Mouse (Mus musculus): Measurements from ENCODE around the gene Lrrc8e. TPM values are rescaled to one million over a fixed set of nuclear protein-coding genes. Genes with fewer than 3 reads are reported as not detected.

Lrrc8e gene
- polyA plus RNA-seq, 1 experiment from 2014 or later = 0.97 TPM

- H3K9ac ChIP-seq (ENCODE audit: low read depth, low read length) = no peak overlapping the region
- peaks cover 24% of the 10 kb centered on the region for H3K27me3 ChIP-seq (replicated peaks; ENCODE audit: control insufficient read depth, insufficient read depth, low read length)
- peaks cover 31% of the 10 kb centered on the region for H3K36me3 ChIP-seq (ENCODE audit: control insufficient read depth, insufficient read depth, low read length)
- WGBS = 65% methylated on average over 2 of the region's 2 CpGs
- no peak overlapping the region for H3K4me2 ChIP-seq (ENCODE audit: low read depth, low read length)
- DNase-seq (ENCODE audit: low spot score) (no peak), ATAC-seq (ENCODE audit: low read depth) (no peak; the same call in 1 of the 2 replicates)
- H3K4me3 ChIP-seq (ENCODE audit: low read depth, low read length) = no peak overlapping the region
- H3K4me1 ChIP-seq (ENCODE audit: control insufficient read depth, insufficient read depth, low read length) = no peaks in the 10 kb centered on the region
- H3K27ac ChIP-seq (replicated peaks; ENCODE audit: low read depth, low read length) = no peak overlapping the region
- no peaks in the 10 kb centered on the region for H3K9me3 ChIP-seq (ENCODE audit: control insufficient read depth, low read length)
Measured at GRCm38 (mm10) chr8:4201321-4201720, 25.3 kb upstream of the Lrrc8e start.

- Histone ChIP-seq H3K36me3 (ENCODE audit: control insufficient read depth, insufficient read depth, low read length) (peaks cover 26% of the 10 kb centered on the region), H3K27ac (replicated peaks; ENCODE audit: low read depth, low read length) (no peak overlapping the region), H3K4me1 (ENCODE audit: control insufficient read depth, insufficient read depth, low read length) (no peaks in the 10 kb centered on the region), H3K27me3 (replicated peaks; ENCODE audit: control insufficient read depth, insufficient read depth, low read length) (peaks cover 34% of the 10 kb centered on the region), H3K4me2 (ENCODE audit: low read depth, low read length) (0 out of 2 replicates have a peak overlapping the region, but pooled peaks have one; percentile 26), H3K4me3 (ENCODE audit: low read depth, low read length) (no peak overlapping the region), H3K9ac (ENCODE audit: low read depth, low read length) (0 out of 2 replicates have a peak overlapping the region, but pooled peaks have one; percentile 26), H3K9me3 (ENCODE audit: control insufficient read depth, low read length) (no peaks in the 10 kb centered on the region)
- WGBS = 36% methylated on average over 35 of the region's 38 CpGs
- ATAC-seq (ENCODE audit: low read depth) (no peak), DNase-seq (ENCODE audit: low spot score) (no peak)
Measured at GRCm38 (mm10) chr8:4205246-4206123, 21.1 kb upstream of the Lrrc8e start.

GRCm38 (mm10) chr8:4206182-4207015 lies 20.2 kb upstream of the Lrrc8e start:
- no peak for DNase-seq (ENCODE audit: low spot score)
- 16% methylated on average over 31 of the region's 44 CpGs for WGBS
- Histone ChIP-seq H3K4me2 (ENCODE audit: low read depth, low read length) (peak overlapping the region; percentile 26), H3K4me3 (ENCODE audit: low read depth, low read length) (no peak overlapping the region), H3K27me3 (replicated peaks; ENCODE audit: control insufficient read depth, insufficient read depth, low read length) (peaks cover 34% of the 10 kb centered on the region), H3K4me1 (ENCODE audit: control insufficient read depth, insufficient read depth, low read length) (no peaks in the 10 kb centered on the region), H3K27ac (replicated peaks; ENCODE audit: low read depth, low read length) (no peak overlapping the region), H3K9ac (ENCODE audit: low read depth, low read length) (peak overlapping the region; percentile 30; the same call in 1 of the 2 replicates), H3K9me3 (ENCODE audit: control insufficient read depth, low read length) (no peaks in the 10 kb centered on the region), H3K36me3 (ENCODE audit: control insufficient read depth, insufficient read depth, low read length) (peaks cover 26% of the 10 kb centered on the region)
- ATAC-seq (ENCODE audit: low read depth) = peak; percentile 31

GRCm38 (mm10) chr8:4207016-4207350 lies 19.6 kb upstream of the Lrrc8e start:
- 78% methylated on average over 2 of the region's 2 CpGs for WGBS
- H3K27me3 ChIP-seq (replicated peaks; ENCODE audit: control insufficient read depth, insufficient read depth, low read length) = peaks cover 34% of the 10 kb centered on the region
- H3K4me3 ChIP-seq (ENCODE audit: low read depth, low read length) = no peak overlapping the region
- ATAC-seq (ENCODE audit: low read depth) = peak; percentile 4; the same call in 1 of the 2 replicates
- H3K9me3 ChIP-seq (ENCODE audit: control insufficient read depth, low read length) = no peaks in the 10 kb centered on the region
- DNase-seq (ENCODE audit: low spot score) = no peak
- no peaks in the 10 kb centered on the region for H3K4me1 ChIP-seq (ENCODE audit: control insufficient read depth, insufficient read depth, low read length)
- H3K36me3 ChIP-seq (ENCODE audit: control insufficient read depth, insufficient read depth, low read length) = peaks cover 26% of the 10 kb centered on the region
- H3K4me2 ChIP-seq (ENCODE audit: low read depth, low read length) = no peak overlapping the region
- H3K9ac ChIP-seq (ENCODE audit: low read depth, low read length) = 0 out of 2 replicates have a peak overlapping the region, but pooled peaks have one; percentile 30
- no peak overlapping the region for H3K27ac ChIP-seq (replicated peaks; ENCODE audit: low read depth, low read length)

GRCm38 (mm10) chr8:4211097-4211496 lies 15.5 kb upstream of the Lrrc8e start:
- Histone ChIP-seq H3K9me3 (ENCODE audit: control insufficient read depth, low read length) (no peaks in the 10 kb centered on the region), H3K4me2 (ENCODE audit: low read depth, low read length) (no peak overlapping the region), H3K27me3 (replicated peaks; ENCODE audit: control insufficient read depth, insufficient read depth, low read length) (peaks cover 33% of the 10 kb centered on the region), H3K36me3 (ENCODE audit: control insufficient read depth, insufficient read depth, low read length) (peaks cover 12% of the 10 kb centered on the region; the same call in 1 of the 2 replicates), H3K4me1 (ENCODE audit: control insufficient read depth, insufficient read depth, low read length) (peaks cover 18% of the 10 kb centered on the region), H3K27ac (replicated peaks; ENCODE audit: low read depth, low read length) (no peak overlapping the region), H3K4me3 (ENCODE audit: low read depth, low read length) (no peak overlapping the region), H3K9ac (ENCODE audit: low read depth, low read length) (no peak overlapping the region)
- WGBS = 75% methylated on average over 6 of the region's 6 CpGs
- ATAC-seq (ENCODE audit: low read depth) (no peak), DNase-seq (ENCODE audit: low spot score) (no peak)

- no peak overlapping the region; the same call in 1 of the 2 replicates for H3K27ac ChIP-seq (replicated peaks; ENCODE audit: low read depth, low read length)
- WGBS = 1% methylated on average over 24 of the region's 25 CpGs
- DNase-seq (ENCODE audit: low spot score) = no peak
Measured at GRCm38 (mm10) chr8:4212809-4213209, 13.8 kb upstream of the Lrrc8e start.

GRCm38 (mm10) chr8:4213210-4214005 lies 13.2 kb upstream of the Lrrc8e start:
- peak overlapping the region; percentile 46 for H3K4me3 ChIP-seq (ENCODE audit: low read depth, low read length)
- WGBS = 3% methylated on average over 18 of the region's 18 CpGs
- H3K27me3 ChIP-seq (replicated peaks; ENCODE audit: control insufficient read depth, insufficient read depth, low read length) = peaks cover 44% of the 10 kb centered on the region
- H3K27ac ChIP-seq (replicated peaks; ENCODE audit: low read depth, low read length) = peak overlapping the region; percentile 7; the same call in 1 of the 2 replicates
- ATAC-seq (ENCODE audit: low read depth) (peak; percentile 62), DNase-seq (ENCODE audit: low spot score) (peak; percentile 70)
- H3K9me3 ChIP-seq (ENCODE audit: control insufficient read depth, low read length) = no peaks in the 10 kb centered on the region
- H3K4me2 ChIP-seq (ENCODE audit: low read depth, low read length) = peak overlapping the region; percentile 87
- peaks cover 12% of the 10 kb centered on the region; the same call in 1 of the 2 replicates for H3K36me3 ChIP-seq (ENCODE audit: control insufficient read depth, insufficient read depth, low read length)
- peaks cover 18% of the 10 kb centered on the region for H3K4me1 ChIP-seq (ENCODE audit: control insufficient read depth, insufficient read depth, low read length)
- peak overlapping the region; percentile 66 for H3K9ac ChIP-seq (ENCODE audit: low read depth, low read length)

More at GRCm38 (mm10) chr8:4212809-4213209, 13.8 kb upstream of the Lrrc8e start:
- H3K4me3 ChIP-seq (ENCODE audit: low read depth, low read length) = peak overlapping the region; percentile 46
- ATAC-seq (ENCODE audit: low read depth) = peak; percentile 9; the same call in 1 of the 2 replicates
- H3K4me1 ChIP-seq (ENCODE audit: control insufficient read depth, insufficient read depth, low read length) = peaks cover 18% of the 10 kb centered on the region
- H3K9ac ChIP-seq (ENCODE audit: low read depth, low read length) = peak overlapping the region; percentile 66
- H3K4me2 ChIP-seq (ENCODE audit: low read depth, low read length) = peak overlapping the region; percentile 87
- peaks cover 12% of the 10 kb centered on the region; the same call in 1 of the 2 replicates for H3K36me3 ChIP-seq (ENCODE audit: control insufficient read depth, insufficient read depth, low read length)
- no peaks in the 10 kb centered on the region for H3K9me3 ChIP-seq (ENCODE audit: control insufficient read depth, low read length)
- H3K27me3 ChIP-seq (replicated peaks; ENCODE audit: control insufficient read depth, insufficient read depth, low read length) = peaks cover 38% of the 10 kb centered on the region
